Mouse (Mus musculus): Measurements from ENCODE around the gene Olfr461. TPM values are rescaled to one million over a fixed set of nuclear protein-coding genes. Genes with fewer than 3 reads are reported as not detected.
"Not testable (repeated sequence)": the region's sequence is repeated elsewhere in the genome, so short reads cannot be mapped to it uniquely, and the experiment has no call there.

Olfr461 gene
- not detected for total RNA-seq (2021)
- long read RNA-seq, experiment 1: 0 reads
- long read RNA-seq, experiment 2: 0 reads

DNA sequence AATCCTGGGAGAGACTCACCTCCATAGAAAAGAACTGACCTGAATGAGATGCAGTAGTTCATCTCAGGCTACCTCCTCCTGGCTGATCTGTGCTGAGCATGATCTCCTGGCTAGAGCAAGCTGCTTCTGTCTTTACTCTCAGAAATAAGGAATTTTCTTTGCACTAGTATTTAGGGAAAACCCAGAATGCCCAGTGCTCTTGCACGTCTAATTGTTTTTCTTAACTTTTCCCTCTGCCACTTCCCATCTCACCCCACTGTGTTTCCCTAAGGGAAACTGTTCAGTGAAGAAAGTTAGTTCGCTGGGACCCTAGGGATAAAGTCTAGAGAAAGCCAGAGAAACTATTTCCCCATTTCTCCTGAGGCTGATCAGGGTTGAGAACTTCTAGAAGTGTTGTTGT is at the start of gene Olfr461:
Gene Olfr461 (minus strand): TSS at position 101 of the 400 bp plus-strand sequence.
- DNase-seq (ENCODE audit: low spot score in 2 of 2): no peak

- not testable (repeated sequence) for DNase-seq (ENCODE audit: low spot score in 2 of 2)
Observed at GRCm38 (mm10) chr6:40598546-40598945, 43.7 kb upstream of the Olfr461 start.

DNA sequence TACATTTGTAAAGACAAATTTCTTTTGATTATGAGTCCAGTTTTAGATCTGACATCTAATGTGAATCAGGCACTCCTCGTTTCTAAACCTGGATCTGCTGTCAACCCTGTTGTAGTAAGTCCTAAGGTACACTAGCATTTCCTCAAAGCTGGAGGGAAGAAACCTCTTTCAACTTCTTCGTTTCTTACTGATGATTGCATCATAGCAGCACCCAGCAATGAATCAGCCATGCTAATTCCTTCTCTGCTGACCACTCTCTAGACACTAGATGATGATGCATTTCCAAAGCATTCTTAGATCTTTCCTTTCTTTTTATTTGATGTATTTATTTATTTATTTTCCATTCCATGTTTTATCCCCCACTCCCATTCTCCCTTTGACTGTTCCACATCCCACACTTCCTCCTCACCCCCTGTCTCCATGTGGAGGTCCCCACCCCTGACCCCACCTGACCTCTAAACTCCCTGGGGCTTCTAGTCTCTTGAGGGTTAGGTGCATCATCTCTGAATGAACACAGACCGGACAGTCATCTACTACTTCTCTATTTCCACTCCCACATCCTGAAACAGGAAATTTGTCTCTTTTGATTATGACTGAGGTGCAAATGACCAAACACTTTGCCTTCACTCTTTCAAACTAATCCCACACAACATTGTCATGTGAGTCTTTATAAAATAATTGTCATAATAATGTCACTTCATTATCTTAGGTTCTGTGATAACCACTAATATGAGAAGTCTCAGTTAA is 40.1 kb upstream of the Olfr461 start:
- DNase-seq (ENCODE audit: low spot score in 2 of 2): no peak

- no peak for DNase-seq (ENCODE audit: low spot score in 2 of 2)
Observed at GRCm38 (mm10) chr6:40588346-40588745, 33.5 kb upstream of the Olfr461 start.

DNA sequence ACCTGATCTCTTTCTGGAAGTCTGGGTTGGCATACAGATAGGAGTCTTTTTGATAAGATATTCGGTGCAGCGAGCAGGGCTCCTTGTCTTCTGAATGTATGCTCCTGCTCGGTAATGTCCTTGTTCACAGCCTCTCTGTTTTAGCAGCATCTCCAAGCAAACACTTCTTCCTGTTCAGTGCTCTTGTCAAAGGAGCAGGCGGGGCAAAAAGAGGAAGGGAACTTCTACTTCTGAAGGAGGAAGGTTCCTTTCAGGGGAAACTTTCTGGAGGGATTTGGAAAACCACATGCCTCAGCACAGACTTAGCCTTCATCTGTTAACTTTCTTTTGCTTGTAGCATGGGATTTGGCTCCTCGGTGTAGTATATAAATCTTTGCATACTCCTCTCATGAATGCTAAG is 30.8 kb upstream of the Olfr461 start, which contains the start of gene Clec5a:
Gene Clec5a (minus strand): TSS at position 177 of the 400 bp plus-strand sequence.
- no peak for DNase-seq (ENCODE audit: low spot score in 2 of 2)

- DNase-seq (ENCODE audit: low spot score in 2 of 2): no peak
Observed at GRCm38 (mm10) chr6:40584336-40584735, 29.5 kb upstream of the Olfr461 start.

DNA sequence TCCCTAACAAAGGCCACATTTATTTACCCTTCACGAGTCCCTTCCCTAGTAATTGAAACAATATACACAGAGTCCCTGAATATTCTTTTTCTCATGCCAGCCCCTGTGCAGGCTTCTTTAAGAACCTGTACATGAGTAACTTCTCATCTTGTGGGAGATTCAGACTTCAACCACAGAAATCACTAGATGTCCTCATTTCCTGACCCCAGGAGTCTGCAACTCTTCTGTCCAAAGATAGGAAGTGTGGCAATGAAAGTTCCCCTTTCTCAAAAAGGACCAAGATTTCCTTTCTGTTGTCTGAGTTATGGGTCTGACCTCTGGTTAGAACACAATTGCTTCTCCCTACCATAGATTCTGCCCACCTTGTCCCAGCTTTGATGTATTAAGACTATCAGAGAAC is 21.5 kb upstream of the Olfr461 start:
- no peak for DNase-seq (ENCODE audit: low spot score in 2 of 2)

- DNase-seq (ENCODE audit: low spot score in 2 of 2): no peak
Observed at GRCm38 (mm10) chr6:40573618-40574017, 18.8 kb upstream of the Olfr461 start.

DNA sequence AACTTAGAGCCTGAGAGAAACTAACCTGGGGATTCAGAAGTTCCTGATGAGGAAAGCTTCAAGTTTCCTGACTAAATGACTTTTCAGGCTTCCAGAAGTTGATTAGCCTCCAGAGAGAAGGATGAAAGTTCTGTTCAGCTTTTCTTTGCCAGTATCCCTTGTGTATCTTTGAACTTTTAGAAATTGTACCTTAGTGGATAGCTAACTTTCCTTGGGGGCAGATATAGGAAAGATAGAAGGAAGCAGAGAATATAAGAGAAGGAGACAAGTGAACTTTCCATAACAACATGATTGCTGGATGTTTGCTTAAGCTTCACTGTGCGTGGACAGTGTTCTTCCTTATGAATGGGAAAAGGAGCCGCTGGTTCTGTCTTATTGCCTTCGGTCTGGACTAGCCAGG is 14.3 kb upstream of the Olfr461 start, which contains the start of gene Olfr460:
Gene Olfr460 (plus strand): TSS at position 301 of the 400 bp plus-strand sequence.
- no peak for DNase-seq (ENCODE audit: low spot score in 2 of 2)

DNA sequence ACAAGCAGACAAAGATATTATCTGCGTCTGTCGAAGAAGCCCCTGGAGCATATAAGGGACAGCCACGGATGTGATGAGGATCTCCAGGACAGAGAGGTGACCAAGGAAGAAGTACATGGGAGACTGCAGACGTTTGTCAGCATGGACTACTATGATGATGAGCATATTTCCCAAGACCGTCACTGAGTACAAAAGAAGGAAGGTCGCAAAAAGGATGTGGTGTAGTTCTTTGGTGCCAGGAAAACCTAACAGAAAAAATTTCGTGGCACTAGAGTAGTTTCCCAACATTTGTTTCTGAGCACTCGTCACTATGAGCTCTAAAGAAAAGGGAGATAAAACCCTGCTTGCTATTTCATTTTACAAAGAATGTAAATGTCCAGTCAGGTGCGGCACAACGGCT is 10.2 kb downstream of the Olfr461 start:
- no peak for DNase-seq (ENCODE audit: low spot score in 2 of 2)

DNA sequence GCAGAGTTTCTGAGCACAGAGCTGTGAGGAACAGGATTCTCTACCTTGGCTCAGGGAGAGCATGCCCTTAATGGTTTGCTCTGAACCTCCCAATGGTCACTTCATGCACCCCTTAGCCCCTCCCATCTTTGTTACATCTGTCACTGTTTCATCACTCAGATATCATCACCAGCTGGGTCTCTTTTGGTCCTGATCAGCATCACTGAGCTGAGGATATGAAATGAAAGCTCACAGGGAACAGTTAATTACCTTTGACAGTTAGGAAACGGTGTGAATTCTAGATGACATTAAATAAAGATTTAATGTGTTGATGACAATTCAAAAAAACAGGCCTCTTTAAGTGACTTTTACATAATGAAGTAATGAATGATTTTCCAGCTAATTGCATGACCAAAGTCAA is 35.4 kb downstream of the Olfr461 start, which contains the start of gene Prss37:
Gene Prss37 (minus strand): TSS at position 101 of the 400 bp plus-strand sequence.
- DNase-seq (ENCODE audit: low spot score in 2 of 2): no peak

DNA sequence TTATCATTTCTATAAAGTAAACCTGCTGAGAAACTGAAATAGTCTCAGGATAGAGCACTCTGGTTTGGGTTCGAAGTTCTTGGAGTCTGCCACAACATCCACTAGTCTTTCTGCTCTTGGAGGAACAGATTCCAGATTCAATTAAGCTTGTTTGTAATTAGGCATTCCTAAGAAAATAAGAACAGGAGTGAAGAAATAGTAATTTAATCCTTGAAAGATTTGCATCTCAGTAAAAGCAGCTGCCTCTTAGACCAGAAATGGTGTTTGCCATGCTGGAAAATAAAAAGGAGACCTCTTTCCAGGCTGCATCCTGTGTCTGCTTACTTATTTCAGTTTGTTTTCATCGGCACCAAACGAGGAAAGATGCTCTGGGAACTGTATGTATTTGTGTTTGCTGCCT is 61.6 kb downstream of the Olfr461 start, which contains the start of gene Tas2r108:
Gene Tas2r108 (plus strand): TSS at position 301 of the 400 bp plus-strand sequence.
- DNase-seq (ENCODE audit: low spot score in 2 of 2): no peak

Other genes starting within 250 kb of the Olfr461 start
- 10 to 100 TPM; 35.7 to 40.0 TPM for gene Agk, start 229.9 kb downstream of the Olfr461 start, total RNA-seq (2021)
- gene E330009J07Rik, start 118.9 kb downstream of the Olfr461 start, total RNA-seq (2021): 10 to 100 TPM; 18.2 to 20.2 TPM
- gene Wee2, start 116.0 kb downstream of the Olfr461 start, total RNA-seq (2021): not detected
- gene Ssbp1, start 83.7 kb downstream of the Olfr461 start, total RNA-seq (2021): 10 to 100 TPM; 72.0 to 75.3 TPM
- gene Tas2r137, start 63.8 kb downstream of the Olfr461 start, total RNA-seq (2021): not detected
- not detected for gene Tas2r108, start 61.5 kb downstream of the Olfr461 start, total RNA-seq (2021)
- not detected for gene Prss37, start 35.5 kb downstream of the Olfr461 start, total RNA-seq (2021)
- gene Olfr460, start 14.4 kb upstream of the Olfr461 start, total RNA-seq (2021): not detected
- gene Clec5a, start 30.8 kb upstream of the Olfr461 start, total RNA-seq (2021): 1 to 10 TPM; 1.1 to 1.2 TPM
- gene Tas2r138, start 58.3 kb upstream of the Olfr461 start, total RNA-seq (2021): not detected
- 1 to 10 TPM; 2.4 to 7.3 TPM for gene Mgam, start 73.8 kb upstream of the Olfr461 start, total RNA-seq (2021)